Mouse (Mus musculus) heart, adult 2 months (tissue): ENCODE measurements around the gene Eya2. TPM values are rescaled to one million over a fixed set of nuclear protein-coding genes. Genes with fewer than 3 reads are reported as not detected.

Experiments used
- DNase-seq, 2 experiments: peaks; one replicate each; pipeline ENCODE4 v3.0.0; 2021
- H3K27ac ChIP-seq: fragments of 200-600 bp; 2 replicates; pipeline ENCODE4 v1.8.1; 2022
- H3K27me3 ChIP-seq: fragments of 200-500 bp; 2 replicates; pipeline ENCODE4 v1.6.1; 2012; ENCODE audit warnings: mild to moderate bottlenecking, low read length, inconsistent platforms, mixed read lengths; ENCODE audit not compliant: control insufficient read depth, insufficient read depth
- H3K36me3 ChIP-seq: fragments of 200-500 bp; 2 replicates; pipeline ENCODE4 v1.6.1; 2012; ENCODE audit warnings: low read length, inconsistent platforms; ENCODE audit not compliant: control insufficient read depth, insufficient read depth
- H3K4me1 ChIP-seq: fragments of 200-500 bp; 2 replicates; pipeline ENCODE4 v1.6.1; 2011; ENCODE audit warnings: low read length; ENCODE audit not compliant: control insufficient read depth, insufficient read depth
- H3K4me3 ChIP-seq: fragments of 200-600 bp; 2 replicates; pipeline ENCODE4 v1.8.1; 2022
- H3K79me2 ChIP-seq: fragments of 200-500 bp; replicated peaks from 2 replicates; pipeline ENCODE4 v1.6.1; 2012; ENCODE audit warnings: mild to moderate bottlenecking, inconsistent platforms, low read length, moderate library complexity, mixed read lengths; ENCODE audit not compliant: control insufficient read depth, insufficient read depth
- H3K9ac ChIP-seq: fragments of 200-500 bp; 2 replicates; pipeline ENCODE4 v1.6.1; 2012; ENCODE audit warnings: low read depth, mild to moderate bottlenecking, control low read depth, inconsistent platforms, low read length, mixed read lengths
- CTCF ChIP-seq: fragments of 200-600 bp; IDR thresholded peaks from 2 replicates; pipeline ENCODE4 v1.8.1; 2022; ENCODE audit warnings: antibody characterized with exemption, mild to moderate bottlenecking, moderate library complexity
- EP300 ChIP-seq: fragments of 200-500 bp; IDR thresholded peaks from 2 replicates; pipeline ENCODE4 v1.6.1; 2011; ENCODE audit warnings: low read depth, low read length, control low read depth; ENCODE audit not compliant: insufficient read depth
- POLR2A ChIP-seq: fragments of 200-500 bp; IDR thresholded peaks from 2 replicates; pipeline ENCODE4 v1.6.1; 2011; ENCODE audit warnings: mild to moderate bottlenecking, low read depth, low read length, control low read depth; ENCODE audit not compliant: insufficient read depth
- WGBS: fragments of 180-500 bp; shearing (Covaris S2); methylation state at CpG from one replicate; pipeline ENCODE4 v1.1.7; 2018; 5-methylcytosine and 5-hydroxymethylcytosine counted together
- intact Hi-C: fragments of 180-260 bp; cut with DNase I; formaldehyde crosslinking; loops from one replicate; pipeline ENCODE4 v1.15.1; 2025
- polyA plus RNA-seq: library from polyadenylated mRNA; depleted of rRNA; stranded (reverse); fragments of >200 nt; gene quantifications from 2 replicates; pipeline ENCODE4 v1.2.3, GENCODE M21; 2012
- total RNA-seq, 2 experiments: library from RNA; stranded (reverse); gene quantifications; 2 replicates each; pipeline ENCODE4 v1.2.3; 2021

The Eya2 gene
- total and polyA plus RNA-seq, 3 experiments = 0.55 to 5.5 (median 1.6) TPM

DNA sequence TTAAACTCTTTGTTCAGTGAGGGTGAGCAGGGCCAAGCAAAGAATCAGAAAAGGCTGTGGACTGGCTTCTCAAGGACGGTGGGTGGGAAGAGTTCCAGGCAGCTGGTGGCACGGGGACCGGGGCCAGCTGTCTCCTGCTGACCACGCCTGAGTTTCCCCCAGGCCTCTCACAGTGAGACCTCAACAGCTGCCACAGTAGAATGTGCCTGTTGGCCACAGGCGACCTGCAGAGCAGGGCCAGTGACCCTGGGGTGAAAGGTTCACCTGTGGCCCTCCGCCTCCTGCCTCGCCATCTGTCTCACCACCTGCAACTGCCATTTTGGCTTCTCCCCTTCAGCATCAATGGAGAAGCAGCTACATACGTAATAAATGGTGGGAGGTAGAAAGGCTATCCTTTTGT, 35.1 kb downstream of the Eya2 start:
- H3K4me3 ChIP-seq = no peak overlapping the region
- H3K36me3 ChIP-seq = no peaks in the 10 kb centered on the region
- H3K9ac ChIP-seq = no peak overlapping the region
- DNase-seq = no peak
- 49% methylated on average over 8 of the region's 8 CpGs for WGBS
- intact Hi-C loops = no loop called here
- TF ChIP-seq EP300 = no peak
- TF ChIP-seq CTCF = no peak
- TF ChIP-seq POLR2A = no peak
- no peaks in the 10 kb centered on the region for H3K79me2 ChIP-seq
- H3K27ac ChIP-seq = no peak overlapping the region
- H3K27me3 ChIP-seq = no peaks in the 10 kb centered on the region
- H3K4me1 ChIP-seq = no peaks in the 10 kb centered on the region

- intact Hi-C loops = no loop called here
- Histone ChIP-seq H3K79me2 (no peaks in the 10 kb centered on the region), H3K9ac (no peak overlapping the region), H3K36me3 (no peaks in the 10 kb centered on the region), H3K27me3 (no peaks in the 10 kb centered on the region), H3K4me3 (no peak overlapping the region), H3K4me1 (no peaks in the 10 kb centered on the region), H3K27ac (no peak overlapping the region)
- 70% methylated on average over 11 of the region's 11 CpGs for WGBS
- TF ChIP-seq CTCF = no peak
- TF ChIP-seq POLR2A = no peak
- TF ChIP-seq EP300 = no peak
- peak in 1 of 2 experiments; percentile 18 for DNase-seq
Observed at GRCm38 (mm10) chr2:165633011-165633785, 38.4 kb downstream of the Eya2 start.

DNA sequence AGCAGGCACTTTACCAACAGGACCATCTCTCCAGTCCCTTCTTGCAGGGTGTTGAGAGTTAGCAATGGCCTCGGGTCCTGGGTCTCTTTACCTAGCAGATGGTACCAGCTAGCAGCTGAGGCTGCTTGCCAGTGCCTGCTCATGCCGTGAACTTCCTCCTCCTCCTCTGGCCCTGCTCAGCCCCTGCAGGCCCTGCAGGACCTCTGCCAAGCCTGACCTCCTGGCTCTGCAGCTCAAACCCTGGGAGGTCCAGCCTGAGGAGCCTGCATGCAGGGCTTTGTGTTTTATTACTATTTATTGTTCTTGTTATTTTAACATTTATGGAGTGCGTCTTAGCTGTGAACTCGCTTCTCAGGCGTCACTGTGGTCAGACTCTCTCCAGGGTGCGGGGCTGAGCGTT, 39.6 kb downstream of the Eya2 start:
- Histone ChIP-seq H3K9ac (no peak overlapping the region), H3K27ac (no peak overlapping the region), H3K27me3 (no peaks in the 10 kb centered on the region), H3K4me1 (no peaks in the 10 kb centered on the region), H3K79me2 (no peaks in the 10 kb centered on the region), H3K36me3 (no peaks in the 10 kb centered on the region), H3K4me3 (no peak overlapping the region)
- intact Hi-C loops = no loop called here
- WGBS = 68% methylated on average over 7 of the region's 7 CpGs
- no peak for DNase-seq
- TF ChIP-seq POLR2A = no peak
- TF ChIP-seq CTCF = no peak
- TF ChIP-seq EP300 = no peak

GRCm38 (mm10) chr2:165639075-165639755, 44.4 kb downstream of the Eya2 start:
- intact Hi-C loops = no loop called here
- Histone ChIP-seq H3K27ac (no peak overlapping the region), H3K27me3 (no peaks in the 10 kb centered on the region), H3K79me2 (no peaks in the 10 kb centered on the region), H3K9ac (no peak overlapping the region), H3K4me1 (no peaks in the 10 kb centered on the region), H3K4me3 (no peak overlapping the region), H3K36me3 (no peaks in the 10 kb centered on the region)
- TF ChIP-seq EP300 (no peak), POLR2A (no peak), CTCF (no peak)
- DNase-seq = no peak
- 33% methylated on average over 11 of the region's 11 CpGs for WGBS

GRCm38 (mm10) chr2:165641909-165642505, 47.2 kb downstream of the Eya2 start:
- Histone ChIP-seq H3K27me3 (no peaks in the 10 kb centered on the region), H3K79me2 (no peaks in the 10 kb centered on the region), H3K9ac (no peak overlapping the region), H3K36me3 (no peaks in the 10 kb centered on the region), H3K4me3 (no peak overlapping the region), H3K27ac (no peak overlapping the region), H3K4me1 (no peaks in the 10 kb centered on the region)
- WGBS = 61% methylated on average over 14 of the region's 14 CpGs
- TF ChIP-seq POLR2A (no peak), EP300 (no peak), CTCF (no peak)
- intact Hi-C loops = no loop called here
- no peak for DNase-seq

- no peaks in the 10 kb centered on the region for H3K4me1 ChIP-seq
- WGBS = 81% methylated on average over 3 of the region's 3 CpGs
- TF ChIP-seq CTCF (no peak), POLR2A (no peak), EP300 (no peak)
- no peaks in the 10 kb centered on the region for H3K36me3 ChIP-seq
- H3K9ac ChIP-seq = no peak overlapping the region
- H3K4me3 ChIP-seq = no peak overlapping the region
- no peaks in the 10 kb centered on the region for H3K79me2 ChIP-seq
- H3K27me3 ChIP-seq = no peaks in the 10 kb centered on the region
- no peak for DNase-seq
- intact Hi-C loops = no loop called here
- no peak overlapping the region for H3K27ac ChIP-seq
Observed at GRCm38 (mm10) chr2:165643596-165643995, 48.8 kb downstream of the Eya2 start.
